Mouse (Mus musculus) neural tube, embryonic 14.5 days (tissue): ENCODE data around the gene Ahnak2. TPM values are rescaled to one million over a fixed set of nuclear protein-coding genes. Genes with fewer than 3 reads are reported as not detected.

Source experiments
- ATAC-seq: fragments of 200-750 bp; cut with Nextera tagmentation; 2 replicates; pipeline ENCODE4 v1.8.0; 2017; ENCODE audit warnings: low read depth, mild to moderate bottlenecking, moderate TSS enrichment, moderate library complexity
- H3K27ac ChIP-seq: fragments of 300-500 bp; sonication (generic); 2 replicates; pipeline ENCODE4 v1.5.1; 2014; ENCODE audit warnings: low read depth, mild to moderate bottlenecking, control low read depth, low read length, moderate library complexity, mixed read lengths
- H3K27me3 ChIP-seq: fragments of 300-500 bp; sonication (generic); 2 replicates; pipeline ENCODE4 v1.6.1; 2014; ENCODE audit warnings: low read length; ENCODE audit not compliant: control insufficient read depth, insufficient read depth
- H3K36me3 ChIP-seq: fragments of 300-500 bp; sonication (generic); 2 replicates; pipeline ENCODE4 v1.6.1; 2014; ENCODE audit warnings: low read length, mixed read lengths; ENCODE audit not compliant: control insufficient read depth, insufficient read depth
- H3K4me1 ChIP-seq: fragments of 300-500 bp; sonication (generic); 2 replicates; pipeline ENCODE4 v1.6.1; 2014; ENCODE audit warnings: low read length; ENCODE audit not compliant: control insufficient read depth, insufficient read depth
- H3K4me2 ChIP-seq: fragments of 300-500 bp; sonication (generic); 2 replicates; pipeline ENCODE4 v1.6.1; 2014; ENCODE audit warnings: mild to moderate bottlenecking, low read depth, low read length, control low read depth
- H3K4me3 ChIP-seq: fragments of 300-500 bp; sonication (generic); 2 replicates; pipeline ENCODE4 v1.5.1; 2014; ENCODE audit warnings: low read depth, low read length, control low read depth, mixed read lengths
- H3K9ac ChIP-seq: fragments of 300-500 bp; sonication (generic); replicated peaks from 2 replicates; pipeline ENCODE4 v1.6.1; 2014; ENCODE audit warnings: low read depth, mild to moderate bottlenecking, control low read depth, low read length, mixed read lengths
- H3K9me3 ChIP-seq: fragments of 300-500 bp; sonication (generic); 2 replicates; pipeline ENCODE4 v1.6.1; 2016; ENCODE audit warnings: low read length; ENCODE audit not compliant: control insufficient read depth
- WGBS: fragments of 180-500 bp; shearing (Covaris S2); extraction: QIAGEN DNeasy Blood & Tissue Kit; methylation state at CpG from one replicate; pipeline ENCODE4 v1.1.7; 2014; 5-methylcytosine and 5-hydroxymethylcytosine counted together
- polyA plus RNA-seq: library from polyadenylated mRNA; unstranded; fragments of >200 nt; fragmentation: Nextera tagmentation; extraction: Ambion mirVana; gene quantifications from 2 replicates; pipeline ENCODE4 v1.2.1, GENCODE M21; 2014

The Ahnak2 gene
- polyA plus RNA-seq, 1 experiment from 2014 or later, result 3.1 TPM

DNA sequence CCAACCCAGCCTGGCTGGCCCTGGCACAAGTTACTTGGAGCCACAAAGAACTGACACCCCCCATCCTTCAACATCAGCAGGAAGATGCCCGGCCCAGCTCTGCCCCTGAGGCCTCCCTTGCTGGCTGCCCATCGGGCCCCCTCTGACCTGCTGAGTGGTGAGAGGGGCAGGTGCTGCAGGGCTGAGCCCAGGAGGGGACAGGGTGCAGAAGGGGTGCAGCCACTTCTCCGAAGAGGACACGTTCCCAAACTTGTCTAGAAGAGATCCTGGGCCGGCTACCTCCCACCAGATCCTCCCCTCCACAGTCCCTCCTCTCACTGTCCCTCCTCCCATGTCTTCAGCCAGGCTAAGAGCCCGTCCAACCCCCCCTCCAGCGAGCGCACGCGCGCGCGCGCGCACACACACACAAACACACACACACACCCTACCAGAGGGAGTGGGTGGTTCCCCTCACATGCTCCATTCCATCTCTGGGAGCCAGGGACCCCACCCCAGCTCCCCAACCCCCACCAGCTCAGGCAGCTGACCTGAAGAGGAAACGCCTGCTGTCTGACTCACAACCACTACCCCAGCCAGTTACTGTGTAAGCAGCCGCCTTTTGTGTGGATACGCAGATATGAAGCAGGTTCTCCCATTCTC is 6.9 kb downstream of the Ahnak2 start:
- no peaks in the 10 kb centered on the region; the same call in 1 of the 2 replicates for H3K4me1 ChIP-seq
- H3K9me3 ChIP-seq, result no peaks in the 10 kb centered on the region
- no peak for ATAC-seq
- no peaks in the 10 kb centered on the region for H3K27me3 ChIP-seq
- 72% methylated on average over 18 of the region's 18 CpGs for WGBS
- H3K9ac ChIP-seq, result no peak overlapping the region
- no peak overlapping the region for H3K4me3 ChIP-seq
- H3K36me3 ChIP-seq, result no peaks in the 10 kb centered on the region
- no peak overlapping the region for H3K27ac ChIP-seq
- H3K4me2 ChIP-seq, result no peak overlapping the region

DNA sequence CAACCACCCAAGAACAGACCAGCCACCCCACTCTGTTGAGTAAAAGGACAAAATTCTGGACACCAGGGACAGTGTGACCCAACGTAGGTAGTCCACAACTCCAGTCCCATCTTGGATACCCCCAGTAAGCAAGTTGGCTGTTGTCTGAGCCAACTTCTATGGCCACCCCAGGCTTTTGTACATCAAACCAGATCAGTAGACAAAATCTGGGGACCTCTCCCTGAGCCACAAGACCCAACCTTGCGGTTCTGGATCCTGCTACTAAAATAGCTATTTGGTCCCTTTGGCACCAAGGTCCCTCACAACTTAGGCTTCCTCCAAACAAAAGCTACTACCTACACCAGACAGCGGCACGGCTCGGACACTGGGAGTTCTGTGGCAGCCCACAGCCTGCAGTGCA is 7.5 kb downstream of the Ahnak2 start:
- Histone ChIP-seq H3K4me2 (no peak overlapping the region), H3K4me3 (no peak overlapping the region), H3K36me3 (no peaks in the 10 kb centered on the region), H3K27ac (no peak overlapping the region), H3K9ac (no peak overlapping the region), H3K9me3 (no peaks in the 10 kb centered on the region), H3K4me1 (no peaks in the 10 kb centered on the region; the same call in 1 of the 2 replicates), H3K27me3 (no peaks in the 10 kb centered on the region)
- ATAC-seq, result no peak
- 83% methylated on average over 5 of the region's 5 CpGs for WGBS

DNA sequence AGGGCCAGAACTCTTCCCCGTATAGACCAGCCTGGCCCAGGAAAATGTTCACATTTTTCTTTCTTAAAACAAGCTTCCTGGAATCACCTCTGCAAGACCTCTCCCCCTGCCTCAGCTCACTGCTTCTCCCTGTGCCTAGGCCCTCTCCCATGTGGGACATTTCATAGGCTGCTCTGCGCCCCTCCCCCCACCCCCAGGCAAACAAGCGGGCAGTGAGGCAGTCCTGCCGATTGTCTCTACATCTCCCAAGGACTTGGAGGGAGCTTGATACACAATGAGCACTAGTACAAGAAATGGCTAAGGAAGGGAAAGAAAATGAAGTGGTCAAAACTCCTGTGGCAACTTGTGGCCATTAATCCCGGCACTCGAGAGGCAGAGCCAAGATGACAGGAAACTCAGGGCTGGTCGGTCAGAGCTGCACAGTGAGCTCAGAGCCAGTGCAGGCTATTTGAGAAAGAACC is 8.1 kb downstream of the Ahnak2 start:
- 36% methylated on average over 7 of the region's 7 CpGs for WGBS

DNA sequence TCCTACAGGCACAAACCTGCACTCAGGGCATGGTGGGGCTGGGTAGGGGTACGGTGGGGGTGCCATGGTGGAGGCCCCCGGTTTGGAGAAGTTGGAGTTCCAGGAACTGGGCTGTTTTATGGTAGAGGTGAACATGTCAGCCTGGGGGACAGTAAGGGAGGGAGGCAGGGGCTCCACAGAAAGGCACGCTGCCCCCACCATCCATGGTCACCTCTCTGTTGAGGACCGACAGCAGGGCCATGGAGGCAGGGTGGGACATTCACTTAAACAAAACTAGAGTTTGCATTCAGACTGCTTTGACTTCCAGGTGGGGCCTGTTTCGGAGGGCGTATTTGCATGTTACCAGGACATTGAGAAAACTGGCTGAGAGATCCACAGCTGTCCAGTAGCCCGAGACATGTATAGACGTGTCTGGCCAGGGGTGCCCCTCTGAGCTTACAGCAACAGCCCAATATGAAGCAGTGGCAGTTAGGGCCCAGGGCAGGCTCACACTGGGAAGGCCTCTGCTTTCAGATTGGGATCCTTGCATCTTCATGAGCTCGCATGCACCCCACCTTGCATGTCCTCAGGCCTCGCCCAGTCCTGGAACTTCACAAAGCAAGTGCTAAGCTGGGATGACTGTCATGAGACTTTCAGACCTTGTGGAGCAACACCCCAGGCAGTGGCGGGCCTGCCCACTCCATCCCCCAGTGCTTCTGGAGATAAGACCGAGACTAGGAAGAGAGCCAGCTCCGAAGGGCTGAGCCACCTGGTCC is 8.7 kb downstream of the Ahnak2 start:
- no peak overlapping the region for H3K9ac ChIP-seq
- WGBS, result 76% methylated on average over 13 of the region's 13 CpGs
- no peaks in the 10 kb centered on the region for H3K27me3 ChIP-seq

More for the DNA sequence above, 8.1 kb downstream of the Ahnak2 start:
- Histone ChIP-seq H3K4me2 (no peak overlapping the region), H3K9me3 (no peaks in the 10 kb centered on the region), H3K27ac (no peak overlapping the region), H3K4me3 (no peak overlapping the region), H3K4me1 (no peaks in the 10 kb centered on the region; the same call in 1 of the 2 replicates), H3K36me3 (no peaks in the 10 kb centered on the region), H3K27me3 (no peaks in the 10 kb centered on the region), H3K9ac (no peak overlapping the region)
- ATAC-seq, result no peak

DNA sequence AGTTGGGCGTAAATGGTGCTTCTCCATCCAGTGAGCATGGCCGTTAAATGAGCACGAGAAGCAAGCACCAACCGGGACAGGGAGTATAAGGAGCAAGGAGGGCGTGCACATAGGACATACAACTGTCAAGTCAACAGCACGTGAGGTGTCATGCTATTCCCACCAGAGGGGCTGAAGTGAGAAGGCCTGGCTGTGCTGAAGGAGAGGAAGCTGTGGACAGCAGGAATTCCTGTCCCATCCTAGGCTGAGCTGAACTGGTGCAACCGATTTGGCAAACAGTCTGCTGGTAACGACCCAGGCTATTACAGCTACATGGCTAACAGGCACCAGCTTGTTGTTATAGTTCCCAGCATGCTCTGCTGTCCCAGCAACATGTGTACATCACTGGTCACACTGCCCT is 11.4 kb downstream of the Ahnak2 start:
- no peak for ATAC-seq
- H3K36me3 ChIP-seq, result no peaks in the 10 kb centered on the region
- no peak overlapping the region for H3K4me2 ChIP-seq
- H3K4me1 ChIP-seq, result no peaks in the 10 kb centered on the region
- 79% methylated on average over 8 of the region's 8 CpGs for WGBS
- no peaks in the 10 kb centered on the region for H3K9me3 ChIP-seq
- H3K4me3 ChIP-seq, result no peak overlapping the region
- H3K27ac ChIP-seq, result no peak overlapping the region
- H3K9ac ChIP-seq, result no peak overlapping the region
- no peaks in the 10 kb centered on the region for H3K27me3 ChIP-seq

More for the DNA sequence above, 8.7 kb downstream of the Ahnak2 start:
- H3K27ac ChIP-seq, result no peak overlapping the region
- H3K4me2 ChIP-seq, result no peak overlapping the region
- H3K4me3 ChIP-seq, result no peak overlapping the region
- no peaks in the 10 kb centered on the region for H3K36me3 ChIP-seq
- H3K9me3 ChIP-seq, result no peaks in the 10 kb centered on the region
- ATAC-seq, result no peak
- H3K4me1 ChIP-seq, result no peaks in the 10 kb centered on the region; the same call in 1 of the 2 replicates

DNA sequence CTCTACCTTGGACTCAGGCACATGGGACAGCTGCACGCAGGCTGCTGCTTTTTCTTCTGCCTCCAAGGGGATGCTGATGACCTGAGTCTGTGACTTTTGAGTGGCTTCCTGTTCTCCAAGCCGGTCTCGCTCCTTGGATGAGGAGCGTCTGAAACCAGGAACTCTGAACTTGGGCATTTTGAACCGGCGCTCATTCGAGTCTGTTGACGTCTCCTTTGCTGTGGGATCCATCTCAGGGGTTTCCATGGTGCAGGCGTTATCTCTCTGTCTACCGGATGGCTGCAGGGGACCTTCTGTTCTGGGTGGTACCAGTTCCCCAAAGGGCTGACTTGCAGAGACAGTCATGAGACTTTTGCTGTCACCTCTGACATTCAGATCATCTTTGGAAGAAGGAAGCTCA is 28.0 kb downstream of the Ahnak2 start:
- H3K27me3 ChIP-seq, result no peaks in the 10 kb centered on the region
- 98% methylated on average over 10 of the region's 10 CpGs for WGBS

DNA sequence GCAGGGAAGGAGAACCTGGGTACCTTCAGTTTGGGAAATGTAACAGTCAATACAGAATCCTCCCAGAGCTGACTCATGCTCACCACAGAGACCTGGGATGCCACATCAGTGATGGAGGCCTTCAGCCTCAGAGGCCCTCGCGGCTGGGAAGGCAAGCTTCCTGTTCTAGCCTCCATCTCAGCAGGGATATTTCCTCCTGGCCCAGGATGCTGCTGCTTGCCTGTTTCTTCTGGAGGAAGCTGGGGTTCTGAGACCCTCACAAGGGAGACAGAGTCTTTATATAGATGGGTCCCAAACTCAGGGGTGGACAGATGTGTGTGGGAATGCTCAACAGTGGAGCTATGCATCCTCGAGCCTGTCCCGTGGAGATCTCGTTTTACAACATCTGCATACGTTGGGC is 28.4 kb downstream of the Ahnak2 start:
- Histone ChIP-seq H3K36me3 (no peaks in the 10 kb centered on the region), H3K4me1 (no peaks in the 10 kb centered on the region), H3K9me3 (peaks cover 4% of the 10 kb centered on the region; the same call in 1 of the 2 replicates), H3K9ac (no peak overlapping the region), H3K4me3 (no peak overlapping the region), H3K27ac (no peak overlapping the region), H3K27me3 (no peaks in the 10 kb centered on the region), H3K4me2 (no peak overlapping the region)
- no peak for ATAC-seq
- WGBS, result 88% methylated on average over 6 of the region's 6 CpGs

More for the DNA sequence above, 28.0 kb downstream of the Ahnak2 start:
- H3K9me3 ChIP-seq, result peaks cover 4% of the 10 kb centered on the region; the same call in 1 of the 2 replicates
- H3K27ac ChIP-seq, result no peak overlapping the region
- no peaks in the 10 kb centered on the region for H3K36me3 ChIP-seq
- ATAC-seq, result no peak
- H3K4me3 ChIP-seq, result no peak overlapping the region
- H3K4me1 ChIP-seq, result no peaks in the 10 kb centered on the region
- no peak overlapping the region for H3K4me2 ChIP-seq
- no peak overlapping the region for H3K9ac ChIP-seq

DNA sequence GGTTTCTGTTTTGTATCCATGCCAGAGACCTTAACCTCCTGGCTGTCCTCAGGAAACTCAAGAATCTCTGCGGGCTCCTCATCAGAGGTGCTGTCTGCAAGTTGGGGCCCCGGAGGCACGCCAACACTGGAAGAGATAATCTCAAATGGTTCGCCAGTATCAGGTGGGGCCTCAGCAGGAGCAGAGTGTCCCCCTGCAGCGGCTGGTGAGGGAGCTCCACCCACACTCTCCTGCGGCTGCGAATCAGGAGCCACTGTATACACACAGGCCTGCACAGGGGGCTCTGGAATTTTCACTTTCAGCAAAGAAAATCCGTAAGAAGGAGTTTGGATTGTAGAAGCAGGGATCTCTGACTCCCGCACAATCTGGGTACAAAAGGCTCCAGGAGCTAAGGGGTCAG is 29.1 kb downstream of the Ahnak2 start:
- Histone ChIP-seq H3K4me1 (no peaks in the 10 kb centered on the region), H3K9ac (no peak overlapping the region), H3K4me3 (no peak overlapping the region), H3K4me2 (no peak overlapping the region), H3K36me3 (no peaks in the 10 kb centered on the region), H3K9me3 (peaks cover 4% of the 10 kb centered on the region; the same call in 1 of the 2 replicates), H3K27me3 (no peaks in the 10 kb centered on the region), H3K27ac (no peak overlapping the region)
- ATAC-seq, result no peak
- 61% methylated on average over 9 of the region's 9 CpGs for WGBS

DNA sequence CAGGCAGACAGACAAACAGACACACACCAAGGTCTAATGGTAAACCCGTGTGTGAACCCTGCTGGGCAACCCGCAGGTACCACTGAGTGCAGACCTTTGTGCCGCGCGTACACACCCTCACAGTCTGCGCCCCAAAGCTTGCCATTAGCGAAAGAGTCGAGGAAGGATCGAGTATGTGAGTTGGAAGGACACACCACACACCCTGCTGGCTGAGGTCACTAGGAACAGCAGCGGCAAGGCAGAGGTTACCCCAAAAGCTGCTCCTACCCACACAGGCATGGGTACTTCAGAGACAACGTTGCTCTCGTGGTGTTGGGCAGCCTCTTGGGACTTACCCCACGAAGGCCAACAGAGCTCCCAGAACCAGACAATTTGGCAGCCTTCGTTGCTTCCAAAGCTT is 30.2 kb downstream of the Ahnak2 start:
- Histone ChIP-seq H3K4me3 (no peak overlapping the region), H3K27me3 (no peaks in the 10 kb centered on the region), H3K27ac (no peak overlapping the region), H3K9ac (no peak overlapping the region), H3K9me3 (peaks cover 4% of the 10 kb centered on the region; the same call in 1 of the 2 replicates), H3K4me2 (no peak overlapping the region), H3K36me3 (no peaks in the 10 kb centered on the region), H3K4me1 (no peaks in the 10 kb centered on the region)
- no peak for ATAC-seq
- 93% methylated on average over 14 of the region's 14 CpGs for WGBS
